Mouse (Mus musculus) embryonic stem cell, embryonic (primary cell): ENCODE measurements around the gene Inpp5d.

Experiments used
- CTCF ChIA-PET, 4 experiments: fragments of 300-600 bp in 2 of 4; fragments of 350-600 bp in 2 of 4; sonication (Branson Sonifier 250); formaldehyde crosslinking; loops; one replicate each; lab custom pipeline; 2022; ENCODE audit warnings: inconsistent platforms in 2 of 4; lab: Charles Lee
- POLR2A ChIA-PET, 4 experiments: fragments of 300-600 bp in 2 of 4; fragments of 350-600 bp in 2 of 4; sonication (Branson Sonifier 250); formaldehyde crosslinking; loops; one replicate each; lab custom pipeline; 2022; ENCODE audit warnings: antibody characterized with exemption in 4 of 4, inconsistent platforms in 1 of 4; lab: Charles Lee

Gene Inpp5d

DNA sequence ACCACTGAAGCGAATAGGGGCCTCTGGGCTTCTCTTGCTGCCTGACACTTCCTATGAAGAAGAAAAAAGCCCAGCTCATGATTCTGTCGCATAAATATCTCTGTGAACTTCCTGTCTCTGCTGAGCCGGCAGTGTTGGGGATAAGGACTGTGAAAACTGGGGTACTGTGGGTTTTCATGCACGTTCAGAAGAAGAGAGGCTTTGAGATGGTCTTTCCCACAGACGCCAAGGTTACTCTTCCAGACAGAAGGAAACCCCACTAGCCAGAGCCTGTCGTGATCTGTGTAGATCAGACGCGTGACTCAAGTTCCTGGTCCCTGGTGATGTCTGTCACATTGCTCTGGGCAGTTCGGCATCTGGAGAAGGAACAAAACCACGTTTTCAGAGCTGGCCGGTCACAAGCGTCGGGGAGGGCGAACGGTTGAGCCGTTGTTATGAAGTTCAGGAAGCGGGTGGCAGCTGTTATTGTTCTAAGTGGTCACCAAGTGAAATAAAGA, 20.1 kb downstream of the Inpp5d start:
- ChIA-PET CTCF (interaction anchor here in 2 of 4 experiments (0.6 to 0.7 kb wide), 2 partner anchors 130 to 1211 kb away, joined by 3 read pairs; no protein-coding TSS in a partner anchor), POLR2A (interaction anchor here in 2 of 4 experiments (0.7 to 1.8 kb wide), 4 partner anchors 9 to 152 kb away, joined by 3 to 7 read pairs (median 3); no protein-coding TSS in a partner anchor)

DNA sequence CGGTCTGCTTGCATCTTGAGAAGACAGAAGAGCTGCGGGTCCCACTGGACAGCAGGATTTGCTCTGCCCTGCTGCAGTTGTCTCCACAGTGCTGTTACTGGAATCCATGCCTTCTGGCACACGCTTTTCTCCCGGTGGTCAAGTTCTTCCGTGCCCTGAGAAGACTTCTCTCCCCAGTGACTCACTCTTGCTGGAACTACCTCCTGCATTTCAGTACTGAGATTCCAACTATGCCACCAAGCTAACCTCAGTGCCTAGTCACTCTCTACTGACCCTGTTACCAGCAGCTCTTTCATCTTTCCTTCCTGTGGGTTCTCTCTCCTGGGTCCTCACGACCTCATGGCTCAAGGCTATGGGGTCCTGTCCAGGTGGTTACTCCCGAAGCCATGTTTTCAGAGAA, 22.9 kb downstream of the Inpp5d start:
- CTCF ChIA-PET = no interaction called here
- POLR2A ChIA-PET = no interaction called here

DNA sequence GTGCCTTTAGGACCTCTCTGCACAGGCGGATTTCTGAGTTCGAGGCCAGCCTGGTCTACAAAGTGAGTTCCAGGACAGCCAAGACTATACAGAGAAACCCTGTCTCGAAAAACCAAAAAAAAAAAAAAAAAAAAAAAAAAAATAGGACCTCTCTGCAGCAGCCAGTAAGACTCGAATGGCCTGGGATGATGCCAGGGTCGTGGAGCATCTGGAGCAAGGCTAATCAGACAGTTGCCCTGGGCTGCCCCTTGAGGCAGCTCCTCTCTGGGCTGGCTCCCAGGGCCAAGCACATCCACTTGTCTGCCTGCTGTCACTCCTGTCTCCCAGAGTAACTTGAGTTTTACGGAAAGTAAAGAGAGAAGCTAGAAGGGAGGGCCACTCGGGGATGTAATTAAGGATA, 24.9 kb downstream of the Inpp5d start:
- POLR2A ChIA-PET = no interaction called here
- CTCF ChIA-PET = no interaction called here

DNA sequence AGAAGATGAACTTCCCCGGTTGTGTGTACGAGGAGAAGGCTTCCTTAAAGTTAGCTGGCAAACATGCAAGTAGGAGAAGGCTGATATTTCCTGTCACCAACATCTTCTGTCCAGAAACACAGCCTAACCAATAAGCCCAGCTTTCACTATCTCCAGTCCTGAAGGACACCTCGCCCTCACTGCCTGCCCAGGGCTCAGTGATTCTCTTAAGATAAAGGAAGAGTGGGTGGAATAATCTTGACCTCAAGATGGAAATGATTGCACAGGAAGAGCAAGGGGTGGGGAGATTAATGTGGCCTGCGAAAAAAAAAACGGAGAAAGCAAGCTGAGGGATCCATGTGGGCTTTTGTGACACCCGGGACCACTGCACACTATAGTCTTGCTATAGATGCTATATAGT, 25.6 kb downstream of the Inpp5d start:
- CTCF ChIA-PET = no interaction called here
- POLR2A ChIA-PET = no interaction called here

DNA sequence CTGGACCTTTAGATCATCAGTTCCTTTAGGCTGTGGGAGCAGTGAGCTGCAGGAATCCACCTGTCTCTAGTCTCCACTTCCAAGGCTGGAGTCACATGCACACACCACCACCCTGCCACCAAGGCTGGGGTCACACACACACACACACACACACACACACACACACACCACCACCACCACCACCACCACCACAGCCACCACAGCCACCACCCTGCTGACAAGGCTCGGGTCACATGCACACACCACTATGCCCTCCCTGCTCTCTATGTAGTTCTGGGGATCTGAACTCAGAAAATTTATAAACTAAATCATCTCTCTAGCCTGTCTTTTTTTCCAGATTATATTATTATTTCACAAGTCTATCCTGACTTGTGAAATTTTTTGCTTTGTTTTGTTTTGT, 27.7 kb downstream of the Inpp5d start:
- POLR2A ChIA-PET = interaction anchor here in 2 of 4 experiments (0.6 to 3.0 kb wide), 8 partner anchors 10 to 440 kb away, joined by 3 to 20 read pairs (median 4); no protein-coding TSS in a partner anchor
- CTCF ChIA-PET = no interaction called here

DNA sequence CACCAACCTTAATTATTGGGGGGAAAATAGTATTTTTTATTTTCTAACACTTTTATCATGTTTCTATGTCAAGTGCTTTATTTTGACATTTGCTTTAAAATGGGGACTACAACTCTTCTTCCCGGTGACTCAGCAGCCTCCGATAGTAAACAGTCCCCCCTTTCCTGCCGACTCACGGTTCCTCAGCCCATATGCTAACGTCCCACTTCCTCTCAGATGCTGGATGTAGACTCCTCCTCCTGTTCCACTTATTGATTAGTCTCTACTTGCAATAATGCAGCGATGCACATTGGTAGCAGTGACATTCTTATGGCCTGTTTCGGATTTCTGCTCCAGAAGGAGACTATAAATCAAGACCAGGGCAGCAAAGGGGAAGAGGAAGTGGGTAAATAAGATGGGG, 28.5 kb downstream of the Inpp5d start:
- ChIA-PET POLR2A (interaction anchor here in 2 of 4 experiments (0.6 to 3.0 kb wide), 7 partner anchors 9 to 661 kb away, joined by 3 to 20 read pairs (median 5); no protein-coding TSS in a partner anchor), CTCF (no interaction called here)

DNA sequence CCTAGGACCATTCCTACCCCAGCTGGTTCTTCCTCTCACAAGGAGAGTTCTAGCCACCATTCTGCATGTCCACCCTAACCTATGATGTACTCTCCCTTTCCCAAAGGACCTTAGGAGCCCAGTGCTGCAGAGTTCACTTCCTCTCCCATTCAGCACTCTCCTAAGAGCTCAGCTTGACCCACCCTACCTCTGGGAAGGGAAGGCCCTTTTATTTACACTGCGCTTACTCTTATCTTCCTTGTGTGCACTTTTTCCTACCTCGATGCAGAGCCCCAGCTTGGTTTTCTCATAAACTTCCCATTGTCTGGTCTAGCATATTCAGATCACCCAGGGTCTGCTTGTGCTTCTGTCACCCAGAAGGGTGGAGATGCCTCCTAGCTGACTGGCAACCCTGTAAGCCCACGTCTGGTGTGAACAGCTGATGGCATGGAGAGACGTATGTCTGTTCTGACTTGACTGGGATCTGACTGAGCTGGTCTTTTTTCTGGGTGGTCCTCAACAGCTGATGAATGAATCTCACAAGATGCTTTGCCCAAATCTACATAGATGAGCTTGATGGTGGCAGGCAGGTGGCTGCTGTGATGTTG, 29.2 kb downstream of the Inpp5d start:
- ChIA-PET POLR2A (interaction anchor here in 2 of 4 experiments (0.8 to 3.0 kb wide), 7 partner anchors 9 to 31 kb away, joined by 3 to 20 read pairs (median 4); no protein-coding TSS in a partner anchor), CTCF (interaction anchor here in 3 of 4 experiments (0.6 to 0.7 kb wide), 3 partner anchors 13 to 243 kb away, joined by 3 to 16 read pairs (median 6); no protein-coding TSS in a partner anchor)

DNA sequence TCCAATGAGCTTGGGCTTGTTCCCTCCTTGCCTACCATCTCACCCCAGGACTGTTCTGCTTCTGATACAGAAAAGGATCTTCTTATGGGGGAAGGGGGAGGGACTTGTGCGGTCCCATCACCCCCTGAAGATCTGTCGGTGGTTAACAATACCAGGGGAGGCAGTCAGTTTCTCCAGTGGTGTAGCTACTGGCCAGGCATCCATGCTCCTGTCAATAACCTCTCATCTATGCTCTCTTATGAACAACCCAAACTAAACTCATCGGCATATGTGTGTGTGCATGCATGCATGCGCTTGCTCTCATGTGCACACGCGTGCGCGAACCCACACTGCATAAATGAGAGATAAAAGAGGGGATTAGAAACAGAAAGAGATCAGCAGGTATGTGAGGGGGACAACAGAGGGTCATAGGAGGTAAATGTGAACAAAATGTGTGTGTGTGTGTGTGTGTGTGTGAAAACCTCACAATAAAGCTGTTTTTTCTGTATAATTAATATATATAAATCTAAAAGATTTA, 29.9 kb downstream of the Inpp5d start:
- POLR2A ChIA-PET = interaction anchor here in 2 of 4 experiments (0.8 to 3.0 kb wide), 5 partner anchors 8 to 30 kb away, joined by 4 to 20 read pairs (median 8); no protein-coding TSS in a partner anchor
- CTCF ChIA-PET = interaction anchor here in 2 of 4 experiments (0.6 to 0.7 kb wide), 3 partner anchors 41 to 244 kb away, joined by 5 to 16 read pairs (median 6); no protein-coding TSS in a partner anchor

DNA sequence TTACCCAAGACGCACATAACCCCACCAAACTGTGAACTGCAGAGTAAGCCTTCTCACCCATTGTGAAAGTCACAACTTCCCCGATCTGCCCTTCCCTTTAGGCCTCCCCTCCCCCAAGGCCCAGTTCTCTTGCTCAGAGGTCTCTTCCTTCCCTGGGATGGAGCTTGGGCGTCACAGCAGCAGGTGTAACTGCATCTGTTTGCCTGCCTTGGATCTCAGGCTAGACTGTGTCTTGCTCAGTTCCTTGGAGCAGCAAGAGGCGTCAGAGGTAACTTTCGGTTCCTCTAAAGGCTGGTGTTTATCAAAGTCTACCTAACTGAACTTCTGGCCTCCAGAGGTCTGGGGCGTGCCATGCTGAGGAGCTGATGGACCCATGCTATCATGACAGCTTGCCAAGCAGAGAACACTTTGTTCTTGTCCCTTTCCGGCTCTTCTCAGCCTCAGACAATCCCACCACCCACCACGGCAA, 30.5 kb downstream of the Inpp5d start:
- POLR2A ChIA-PET = interaction anchor here in 1 of 4 experiments (0.7 to 3.0 kb wide), 4 partner anchors 9 to 14 kb away, joined by 3 to 20 read pairs (median 6); no protein-coding TSS in a partner anchor
- CTCF ChIA-PET = interaction anchor here in 1 of 4 experiments (0.5 kb wide), 1 partner anchor 13 kb away, joined by 10 read pairs; no protein-coding TSS in a partner anchor

DNA sequence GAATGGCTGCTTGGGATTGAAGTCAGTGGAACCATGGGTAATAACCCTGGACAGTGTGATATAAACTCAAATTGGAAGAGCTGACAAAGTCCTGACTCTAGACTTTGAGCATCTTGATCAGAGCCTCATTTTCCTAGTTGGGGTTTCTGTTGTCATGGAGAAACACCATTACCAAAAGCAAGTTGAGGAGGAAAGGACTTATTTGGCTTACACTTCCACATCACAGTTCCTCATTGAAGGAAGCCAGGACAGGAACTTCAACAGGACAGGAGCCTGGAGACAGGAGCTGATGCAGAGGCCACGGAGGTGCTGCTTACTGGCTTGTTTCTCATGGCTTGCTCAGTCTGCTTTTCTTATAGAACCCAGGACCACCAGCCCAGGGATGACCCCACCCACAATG, 31.3 kb downstream of the Inpp5d start:
- CTCF ChIA-PET = interaction anchor here in 1 of 4 experiments (0.5 kb wide), 1 partner anchor 12 kb away, joined by 10 read pairs; no protein-coding TSS in a partner anchor
- POLR2A ChIA-PET = interaction anchor here in 1 of 4 experiments (1.1 to 1.5 kb wide), 2 partner anchors 8 to 10 kb away, joined by 3 to 4 read pairs; no protein-coding TSS in a partner anchor

DNA sequence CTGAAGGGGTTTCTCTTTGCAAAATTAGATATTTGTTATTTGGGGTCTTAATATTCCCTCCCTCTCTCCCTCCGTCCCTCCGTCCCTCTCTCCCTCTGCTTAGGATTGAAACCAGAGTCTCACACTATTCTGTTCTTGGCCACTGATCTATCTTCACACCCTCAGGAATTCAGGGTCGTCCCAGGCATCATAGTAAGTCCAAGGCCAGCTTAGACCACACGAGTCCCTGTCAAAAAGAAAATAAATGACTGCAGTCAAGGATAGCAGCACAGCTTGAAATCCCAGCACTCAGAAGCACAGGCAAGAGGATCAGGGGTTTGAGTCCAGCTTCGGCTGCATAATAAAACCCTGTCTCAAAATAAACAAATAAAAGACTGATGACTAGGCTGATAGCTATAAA, 35.0 kb downstream of the Inpp5d start:
- CTCF ChIA-PET = interaction anchor here in 2 of 4 experiments (0.7 to 1.0 kb wide), 2 partner anchors 101 to 1476 kb away, joined by 5 read pairs; partner anchors contain the start of gene Atg16l1 (in 1 of the 2)
- POLR2A ChIA-PET = interaction anchor here in 1 of 4 experiments (1.0 to 1.6 kb wide), 2 partner anchors 14 to 20 kb away, joined by 3 read pairs; no protein-coding TSS in a partner anchor

DNA sequence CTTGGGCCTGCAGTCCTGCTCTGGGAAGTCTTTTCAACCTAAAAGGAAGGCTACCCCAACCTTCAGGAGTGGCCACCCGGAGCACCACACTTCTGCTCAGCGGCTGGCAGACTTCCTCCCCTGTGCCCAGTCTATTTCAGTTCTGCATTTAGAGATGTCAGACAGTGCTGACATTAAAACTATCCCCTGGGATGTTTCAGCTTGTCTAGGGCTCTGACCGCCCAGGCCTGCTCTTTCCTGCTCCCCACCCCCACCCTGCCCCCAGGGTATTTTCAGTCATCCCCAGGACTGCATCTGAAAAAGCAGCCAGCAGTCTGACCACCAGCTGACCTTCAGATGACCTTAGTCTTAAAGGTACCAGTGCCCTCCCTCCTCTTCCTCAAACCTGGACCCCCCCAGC, 38.0 kb downstream of the Inpp5d start:
- CTCF ChIA-PET = interaction anchor here in 1 of 4 experiments (0.6 to 0.7 kb wide), 2 partner anchors 16 to 627 kb away, joined by 4 to 5 read pairs; no protein-coding TSS in a partner anchor
- POLR2A ChIA-PET = interaction anchor here in 3 of 4 experiments (0.6 to 2.7 kb wide), 15 partner anchors 9 to 1225 kb away, joined by 3 to 9 read pairs (median 3); no protein-coding TSS in a partner anchor

DNA sequence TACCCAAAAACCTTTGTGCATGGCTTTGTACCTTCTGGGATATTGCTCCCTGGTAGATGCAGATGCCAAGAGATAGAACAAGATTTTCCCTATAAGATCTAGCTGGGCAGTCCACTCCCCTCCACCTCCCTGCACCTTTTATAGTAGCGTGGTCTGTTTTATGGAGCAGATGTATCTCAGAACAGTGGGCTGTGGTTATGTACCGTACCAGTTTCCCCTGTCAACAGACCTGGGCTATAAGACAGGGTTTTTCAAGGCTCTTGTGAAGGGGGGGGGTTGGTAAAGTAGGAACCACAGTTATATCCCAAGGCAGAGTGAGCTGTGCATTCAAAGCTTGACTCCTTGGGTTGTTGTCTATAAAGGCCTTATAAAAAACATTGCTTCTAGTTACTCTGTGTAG, 38.4 kb downstream of the Inpp5d start:
- CTCF ChIA-PET = interaction anchor here in 1 of 4 experiments (0.6 to 0.7 kb wide), 2 partner anchors 17 to 627 kb away, joined by 4 to 5 read pairs; no protein-coding TSS in a partner anchor
- POLR2A ChIA-PET = interaction anchor here in 3 of 4 experiments (0.6 to 2.7 kb wide), 12 partner anchors 10 to 1226 kb away, joined by 3 to 9 read pairs (median 4); no protein-coding TSS in a partner anchor

DNA sequence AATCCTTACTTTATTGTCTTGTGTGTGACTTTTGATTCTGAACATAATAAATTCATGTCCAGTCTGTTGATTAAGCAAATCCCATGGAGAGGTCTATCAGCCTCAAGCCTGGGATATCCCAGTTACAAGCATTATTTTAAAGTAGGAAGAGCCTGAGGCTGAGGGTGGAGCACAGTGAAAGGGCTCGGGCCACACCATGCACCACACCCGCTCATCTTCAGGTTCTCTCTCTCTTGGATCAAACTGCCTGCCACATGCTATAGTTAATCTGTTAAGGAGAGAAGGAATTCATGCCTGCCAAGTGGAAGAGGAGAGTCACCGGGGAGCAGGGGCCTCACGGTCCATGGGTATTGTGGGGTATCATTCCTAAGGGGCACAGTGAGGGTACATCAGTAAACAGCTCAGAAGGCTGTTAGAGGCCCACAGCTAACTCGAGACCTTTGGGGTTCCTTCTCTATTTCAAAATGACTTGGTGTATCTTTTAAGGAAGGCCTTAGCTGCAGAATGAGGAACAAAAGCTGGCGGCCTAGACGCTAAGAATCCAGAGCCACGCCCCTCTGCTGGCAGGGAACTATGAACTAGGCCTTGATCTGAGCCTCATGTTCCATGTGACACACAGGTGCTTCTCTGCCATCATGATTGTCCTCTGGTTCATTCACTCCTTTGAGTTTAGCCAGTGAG, 39.0 kb downstream of the Inpp5d start:
- ChIA-PET POLR2A (interaction anchor here in 2 of 4 experiments (0.7 to 2.7 kb wide), 7 partner anchors 8 to 22 kb away, joined by 3 to 9 read pairs (median 5); no protein-coding TSS in a partner anchor), CTCF (no interaction called here)

DNA sequence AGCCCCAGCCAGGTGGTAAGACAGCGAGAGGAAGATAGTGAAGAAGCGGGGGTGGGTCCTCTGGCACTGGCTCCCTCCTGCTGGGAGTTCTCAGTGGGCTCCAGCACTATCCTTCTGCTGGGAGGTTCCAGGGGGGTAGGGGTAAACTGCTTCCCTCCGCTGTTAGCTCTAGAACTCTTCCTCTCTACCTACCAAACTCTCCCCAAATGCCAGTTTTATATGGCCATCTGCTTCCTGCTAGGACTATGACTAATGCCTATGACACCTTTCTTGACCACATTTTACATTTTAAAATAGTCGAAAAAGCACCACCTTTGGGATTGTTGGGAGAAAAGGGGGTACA, 39.5 kb downstream of the Inpp5d start:
- ChIA-PET CTCF (no interaction called here), POLR2A (interaction anchor here in 2 of 4 experiments (0.7 to 2.0 kb wide), 5 partner anchors 8 to 23 kb away, joined by 3 to 8 read pairs (median 5); no protein-coding TSS in a partner anchor)

DNA sequence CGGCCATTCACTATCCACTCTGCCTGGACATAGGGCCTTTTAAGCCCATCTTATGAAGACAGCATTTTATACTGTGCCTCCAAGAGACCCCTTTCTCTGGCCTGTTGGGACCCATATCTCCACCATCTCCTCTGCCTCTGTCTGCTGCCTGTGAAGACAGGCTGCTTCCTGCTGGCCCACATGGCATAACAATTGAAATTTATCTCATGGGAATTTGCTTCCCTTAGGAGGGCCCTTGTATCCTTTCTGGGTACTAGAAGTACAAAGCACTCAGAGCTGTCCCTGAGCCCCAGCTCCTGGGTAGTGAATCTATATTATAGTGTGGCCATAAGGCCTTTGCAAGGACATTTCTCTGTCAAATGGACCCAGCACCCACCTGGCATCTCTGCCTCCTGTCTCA, 40.6 kb downstream of the Inpp5d start:
- CTCF ChIA-PET = interaction anchor here in 1 of 4 experiments (0.6 kb wide), 1 partner anchor 458 kb away, joined by 4 read pairs; no protein-coding TSS in a partner anchor

DNA sequence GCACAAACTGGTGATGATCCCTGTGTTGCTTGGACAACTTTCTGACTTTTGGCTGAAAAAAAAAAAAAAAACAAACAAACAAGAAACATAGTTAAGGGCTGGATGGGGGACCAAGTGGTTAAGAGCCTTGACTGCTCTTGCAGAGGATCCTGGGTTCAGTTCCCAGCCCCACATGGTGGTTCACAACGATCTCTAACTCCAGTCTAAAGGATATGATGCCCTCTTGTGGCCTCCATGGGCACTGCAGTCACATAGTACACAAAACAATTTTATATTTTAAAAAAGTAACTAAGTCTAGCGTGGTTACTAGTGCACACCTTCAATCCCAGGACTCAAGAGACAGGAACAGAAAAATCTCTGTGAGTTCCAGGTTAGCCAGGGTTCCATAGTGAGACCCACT, 43.9 kb downstream of the Inpp5d start:
- POLR2A ChIA-PET = interaction anchor here in 2 of 4 experiments (0.6 to 1.9 kb wide), 8 partner anchors 9 to 970 kb away, joined by 3 to 9 read pairs (median 3); no protein-coding TSS in a partner anchor
- CTCF ChIA-PET = interaction anchor here in 3 of 4 experiments (0.7 to 1.1 kb wide), 4 partner anchors 13 to 188 kb away, joined by 3 to 14 read pairs (median 10); no protein-coding TSS in a partner anchor

More for the DNA sequence above, 40.6 kb downstream of the Inpp5d start:
- POLR2A ChIA-PET = interaction anchor here in 3 of 4 experiments (0.6 to 1.6 kb wide), 5 partner anchors 12 to 204 kb away, joined by 4 to 8 read pairs (median 5); no protein-coding TSS in a partner anchor
